ENCODE assay signal across 25 mouse cellular contexts in genomic region chr9:64793275-64793590, GRCm38 (mm10). TPM values are rescaled to one million over a fixed set of nuclear protein-coding genes. Genes with fewer than 3 reads are reported as not detected.
DNase-seq lines count a peak whose midpoint lies in the region; ATAC-seq and TF ChIP-seq lines count a peak whose summit lies in the region.
"Had no signal": no experiment of that assay in that cellular context is flagged by ENCODE, and none has a peak within 500 bp of the region (broad histone marks: within the 10 kb centered on the region; RNA-seq: fewer than 3 reads in every experiment).

No protein-coding gene starts in this region.

- H3K4me2 ChIP-seq in lung, embryonic 14.5 days = no peak overlapping the region
- peak overlapping the region; percentile 43 for H3K4me2 ChIP-seq in liver, embryonic 15.5 days
- H3K4me2 ChIP-seq: embryonic facial prominence, embryonic 15.5 days; hindbrain, embryonic 14.5 days; limb, embryonic 15.5 days; midbrain, embryonic 15.5 days; neural tube, embryonic 13.5 days; stomach, embryonic 15.5 days had no signal

- no peaks in the 10 kb centered on the region for H3K36me3 ChIP-seq in lung, embryonic 14.5 days (ENCODE audit: insufficient read depth)
- no peaks in the 10 kb centered on the region for H3K36me3 ChIP-seq in liver, embryonic 15.5 days (replicated peaks)
- H3K36me3 ChIP-seq: embryonic facial prominence, embryonic 15.5 days; heart, embryonic 10.5 days; limb, embryonic 15.5 days; midbrain, embryonic 15.5 days; neural tube, embryonic 13.5 days; stomach, embryonic 15.5 days had no signal

- no peak for TF ChIP-seq CTCF in lung, embryonic 14.5 days (IDR thresholded peaks at IDR 0.05; ENCODE audit: low read depth)

- no peaks in the 10 kb centered on the region for H3K9me3 ChIP-seq in lung, embryonic 14.5 days (ENCODE audit: low read depth, low read length)
- no peaks in the 10 kb centered on the region for H3K9me3 ChIP-seq in liver, embryonic 15.5 days (replicated peaks)
- H3K9me3 ChIP-seq: embryonic facial prominence, embryonic 15.5 days; heart, embryonic 10.5 days; limb, embryonic 15.5 days; midbrain, embryonic 15.5 days; neural tube, embryonic 13.5 days; stomach, embryonic 15.5 days had no signal

- no peaks in the 10 kb centered on the region for H3K27me3 ChIP-seq in lung, embryonic 14.5 days (ENCODE audit: insufficient read depth, low read length)
- H3K27me3 ChIP-seq in liver, embryonic 15.5 days = no peaks in the 10 kb centered on the region
- H3K27me3 ChIP-seq: embryonic facial prominence, embryonic 15.5 days; limb, embryonic 15.5 days; midbrain, embryonic 15.5 days; neural tube, embryonic 13.5 days; stomach, embryonic 15.5 days had no signal

- peaks cover 15% of the 10 kb centered on the region; the same call in 1 of the 2 replicates for H3K4me1 ChIP-seq in lung, embryonic 14.5 days (ENCODE audit: insufficient read depth)
- H3K4me1 ChIP-seq in liver, embryonic 15.5 days (replicated peaks) = peaks cover 85% of the 10 kb centered on the region
- H3K4me1 ChIP-seq: heart, embryonic 10.5 days; midbrain, embryonic 15.5 days; neural tube, embryonic 13.5 days; stomach, embryonic 15.5 days had no signal

- H3K9ac ChIP-seq in lung, embryonic 14.5 days = no peak overlapping the region
- peak overlapping the region; percentile 40 for H3K9ac ChIP-seq in liver, embryonic 15.5 days
- H3K9ac ChIP-seq: embryonic facial prominence, embryonic 15.5 days; hindbrain, embryonic 14.5 days; limb, embryonic 15.5 days; midbrain, embryonic 15.5 days; neural tube, embryonic 13.5 days; stomach, embryonic 15.5 days had no signal

- peak overlapping the region; percentile 65 for H3K27ac ChIP-seq in lung, embryonic 14.5 days (ENCODE audit: low read depth)
- H3K27ac ChIP-seq in liver, embryonic 15.5 days (replicated peaks) = peak overlapping the region; percentile 99
- H3K27ac ChIP-seq: gastrocnemius, adult 2 months; hindbrain, embryonic 14.5 days; limb, embryonic 15.5 days; midbrain, embryonic 15.5 days; neural tube, embryonic 13.5 days; stomach, embryonic 15.5 days had no signal

- DNase-seq in lung, embryonic 14.5 days = no peak
- DNase-seq in lung, postnatal 14 days = no peak
- peak; percentile 32 for DNase-seq in CD4-positive helper T cell, adult 2 months (ENCODE audit: low read depth, low spot score)
- no peak for DNase-seq in gastrocnemius, postnatal 4 days (ENCODE audit: low spot score in 2 of 2)
- no peak for DNase-seq in cerebellum, postnatal 4 days (ENCODE audit: low spot score in 2 of 2)
- DNase-seq: adrenal gland, postnatal 10 days; cerebellum, adult 8-10 months; cerebellum, postnatal 36 days; gastrocnemius, adult 2 months; heart, postnatal 4 days; kidney, adult 8-10 months; kidney, postnatal 14 days; left cerebral cortex, postnatal 4 days; retina, postnatal 1 day; right cerebral cortex, postnatal 25 days; thymus, postnatal 14 days had no signal

- H3K4me3 ChIP-seq in lung, embryonic 14.5 days (ENCODE audit: low read depth, low read length) = no peak overlapping the region
- no peak overlapping the region for H3K4me3 ChIP-seq in liver, embryonic 15.5 days (replicated peaks)
- H3K4me3 ChIP-seq: embryonic facial prominence, embryonic 15.5 days; gastrocnemius, adult 2 months; heart, embryonic 10.5 days; limb, embryonic 15.5 days; midbrain, embryonic 15.5 days; neural tube, embryonic 13.5 days; stomach, embryonic 15.5 days had no signal

- no peak for ATAC-seq in lung, embryonic 14.5 days (ENCODE audit: insufficient read depth)
- peak; percentile 13 for ATAC-seq in common myeloid progenitor, adult 5-6 weeks (replicated peaks; ENCODE audit: low read depth, poor library complexity, severe bottlenecking)
- ATAC-seq in liver, embryonic 15.5 days (ENCODE audit: insufficient read depth) = no peak
- ATAC-seq: midbrain, embryonic 15.5 days had no signal

RNA-seq across cellular contexts. Expression of gene Dennd4a, which starts 17.9 kb away (rescaled TPM):
- polyA plus RNA-seq in lung, embryonic 14.5 days (2014; fragmentation: Nextera tagmentation; extraction: Ambion mirVana) = 9.8 and 10.9 TPM in 2 replicates
- total RNA-seq in common myeloid progenitor, adult 5-6 weeks (2017) = 46.0 and 49.2 TPM in 2 replicates
- polyA plus RNA-seq in liver, embryonic 15.5 days (2015; fragmentation: Nextera tagmentation; extraction: Ambion mirVana) = 34.2 and 41.6 TPM in 2 replicates
- 10 to 100 TPM; 10.9 to 13.1 TPM for total RNA-seq in gastrocnemius, postnatal 4 days (2021)

RNA-seq across cellular contexts. Expression of gene Rab11a, which starts 55.7 kb away (rescaled TPM):
- 327 and 330 TPM in 2 replicates for polyA plus RNA-seq in lung, embryonic 14.5 days (2014; fragmentation: Nextera tagmentation; extraction: Ambion mirVana)
- 119 and 130 TPM in 2 replicates for total RNA-seq in common myeloid progenitor, adult 5-6 weeks (2017)
- polyA plus RNA-seq in liver, embryonic 15.5 days (2015; fragmentation: Nextera tagmentation; extraction: Ambion mirVana) = 192 and 214 TPM in 2 replicates
- 100 to 1,000 TPM; 145 to 155 TPM for total RNA-seq in gastrocnemius, postnatal 4 days (2021)
